Mouse (Mus musculus): ENCODE measurements around the gene Megf11. TPM values are rescaled to one million over a fixed set of nuclear protein-coding genes. Genes with fewer than 3 reads are reported as not detected.

Gene Megf11
- polyA plus RNA-seq, 1 experiment = 0.67 TPM

DNA sequence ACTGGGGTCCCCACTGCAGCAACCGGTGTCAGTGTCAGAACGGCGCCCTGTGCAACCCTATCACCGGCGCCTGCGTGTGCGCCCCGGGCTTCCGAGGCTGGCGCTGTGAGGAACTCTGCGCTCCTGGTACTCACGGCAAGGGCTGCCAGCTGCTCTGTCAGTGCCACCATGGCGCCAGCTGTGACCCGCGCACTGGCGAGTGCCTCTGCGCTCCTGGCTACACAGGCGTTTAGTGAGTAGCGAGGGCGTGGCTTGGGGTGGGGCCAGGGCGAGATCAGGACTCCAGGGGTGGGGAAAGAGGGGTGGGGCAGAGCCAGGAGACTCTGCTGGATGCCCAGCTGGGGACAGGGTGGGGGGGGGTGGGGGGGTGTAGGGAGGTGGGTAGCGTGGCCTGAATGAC lies 252.8 kb downstream of the Megf11 start:
- TF ChIP-seq CTCF (IDR thresholded peaks at IDR 0.05; ENCODE audit: insufficient read depth, low read length) (no peak), POLR2A (IDR thresholded peaks at IDR 0.05; ENCODE audit: borderline replicate concordance, extremely low read depth, low read depth, low read length) (no peak)
- 6% methylated on average over 22 of the region's 22 CpGs for WGBS
- DNase-seq = peak; percentile 9
- Histone ChIP-seq H3K4me1 (ENCODE audit: control insufficient read depth, insufficient read depth, low read length) (no peaks in the 10 kb centered on the region), H3K4me3 (replicated peaks; ENCODE audit: extremely low read depth, low read depth, low read length) (no peak overlapping the region)

DNA sequence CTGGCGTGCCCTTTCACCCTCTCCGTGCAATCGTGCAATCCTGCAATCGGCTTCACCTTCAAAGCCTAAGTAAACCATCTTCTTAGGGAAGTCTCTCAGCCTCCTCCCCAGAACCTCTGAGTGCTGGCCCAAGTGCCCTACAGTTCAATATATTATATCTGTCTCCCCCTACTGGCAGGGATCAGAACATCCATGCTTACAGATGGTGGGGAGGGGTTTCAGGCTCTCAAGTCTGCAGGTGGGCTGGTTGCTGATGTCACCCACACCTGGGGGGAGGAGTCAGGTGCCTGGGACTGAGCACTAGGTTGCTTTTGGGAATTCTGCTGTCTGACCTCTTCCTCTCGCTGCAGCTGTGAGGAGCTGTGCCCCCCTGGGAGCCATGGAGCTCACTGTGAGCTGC lies 254.2 kb downstream of the Megf11 start:
- no peak for TF ChIP-seq POLR2A (IDR thresholded peaks at IDR 0.05; ENCODE audit: borderline replicate concordance, extremely low read depth, low read depth, low read length)
- peak; percentile 46; the same call in 1 of the 2 replicates for TF ChIP-seq CTCF (IDR thresholded peaks at IDR 0.05; ENCODE audit: insufficient read depth, low read length)
- H3K4me1 ChIP-seq (ENCODE audit: control insufficient read depth, insufficient read depth, low read length) = no peaks in the 10 kb centered on the region
- peak; percentile 16 for DNase-seq
- 7% methylated on average over 5 of the region's 5 CpGs for WGBS
- no peak overlapping the region for H3K4me3 ChIP-seq (replicated peaks; ENCODE audit: extremely low read depth, low read depth, low read length)

DNA sequence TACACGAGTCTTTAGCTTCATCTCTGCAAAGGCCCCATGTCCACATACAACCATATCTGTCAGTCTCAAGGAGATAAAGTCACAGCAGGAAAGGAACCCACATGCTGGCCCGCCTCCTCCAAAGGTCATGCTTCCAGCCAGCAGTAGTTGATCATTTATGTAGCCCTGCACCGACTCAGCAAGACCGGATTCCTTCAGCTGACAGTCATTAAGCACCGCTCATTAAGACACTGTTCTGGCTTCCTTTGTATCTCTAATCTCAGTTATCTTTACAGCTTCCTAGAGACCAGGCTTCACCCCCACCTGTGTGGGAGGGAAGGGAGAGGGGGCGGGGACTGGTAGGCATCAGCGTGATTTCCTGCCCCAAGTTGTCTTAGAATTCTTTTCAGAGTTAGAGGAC lies 258.7 kb downstream of the Megf11 start:
- TF ChIP-seq CTCF (IDR thresholded peaks at IDR 0.05; ENCODE audit: insufficient read depth, low read length) (no peak), POLR2A (IDR thresholded peaks at IDR 0.05; ENCODE audit: borderline replicate concordance, extremely low read depth, low read depth, low read length) (no peak)
- Histone ChIP-seq H3K4me3 (replicated peaks; ENCODE audit: extremely low read depth, low read depth, low read length) (no peak overlapping the region), H3K4me1 (ENCODE audit: control insufficient read depth, insufficient read depth, low read length) (no peaks in the 10 kb centered on the region)
- DNase-seq = no peak
- WGBS = 30% methylated on average over 7 of the region's 7 CpGs

DNA sequence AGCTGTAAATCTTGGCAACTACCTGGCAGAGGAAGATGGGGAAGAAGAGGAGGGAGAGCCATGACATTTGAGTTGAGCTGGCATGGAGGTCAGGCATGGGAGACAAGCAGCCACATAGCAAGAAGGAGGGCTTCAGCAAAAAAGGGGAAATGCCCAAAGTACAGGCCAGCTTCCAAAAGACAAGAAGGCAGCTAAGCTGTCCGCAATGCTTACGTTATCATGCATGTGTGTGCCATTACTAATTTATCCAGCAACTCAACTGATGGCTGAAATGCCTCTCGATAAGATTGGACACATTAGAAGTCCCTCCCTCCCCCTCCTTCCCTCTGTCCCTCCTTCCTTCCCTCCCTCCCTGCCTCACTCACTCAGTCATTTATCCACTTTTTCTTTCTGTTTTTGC lies 260.0 kb downstream of the Megf11 start:
- WGBS = 81% methylated on average over 3 of the region's 3 CpGs
- no peak for DNase-seq
- no peaks in the 10 kb centered on the region for H3K4me1 ChIP-seq (ENCODE audit: control insufficient read depth, insufficient read depth, low read length)
- H3K4me3 ChIP-seq (replicated peaks; ENCODE audit: extremely low read depth, low read depth, low read length) = no peak overlapping the region
- no peak for TF ChIP-seq CTCF (IDR thresholded peaks at IDR 0.05; ENCODE audit: insufficient read depth, low read length)

DNA sequence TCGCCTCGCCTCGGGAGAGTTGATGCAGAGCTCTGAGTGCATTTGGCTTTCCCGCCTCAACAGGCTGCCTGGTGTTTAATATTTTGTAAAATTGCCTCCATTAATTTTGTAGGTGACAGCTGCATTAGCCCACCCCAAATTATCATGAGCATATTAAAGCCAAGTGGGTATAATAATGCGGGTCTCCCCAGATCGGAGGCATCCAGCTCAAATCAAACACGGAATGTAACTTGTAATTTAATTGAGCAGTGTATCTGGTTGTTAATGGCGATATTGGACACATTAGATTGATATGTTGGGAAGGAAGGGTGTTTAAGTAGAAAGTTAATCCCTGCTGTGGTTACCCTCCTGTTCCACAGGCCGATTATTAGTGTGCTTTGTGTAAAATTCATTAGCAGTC lies 264.0 kb downstream of the Megf11 start:
- TF ChIP-seq POLR2A (IDR thresholded peaks at IDR 0.05; ENCODE audit: borderline replicate concordance, extremely low read depth, low read depth, low read length) = no peak
- no peak for TF ChIP-seq CTCF (IDR thresholded peaks at IDR 0.05; ENCODE audit: insufficient read depth, low read length)
- Histone ChIP-seq H3K4me1 (ENCODE audit: control insufficient read depth, insufficient read depth, low read length) (no peaks in the 10 kb centered on the region), H3K4me3 (replicated peaks; ENCODE audit: extremely low read depth, low read depth, low read length) (no peak overlapping the region)
- WGBS = 74% methylated on average over 9 of the region's 9 CpGs
- no peak for DNase-seq

DNA sequence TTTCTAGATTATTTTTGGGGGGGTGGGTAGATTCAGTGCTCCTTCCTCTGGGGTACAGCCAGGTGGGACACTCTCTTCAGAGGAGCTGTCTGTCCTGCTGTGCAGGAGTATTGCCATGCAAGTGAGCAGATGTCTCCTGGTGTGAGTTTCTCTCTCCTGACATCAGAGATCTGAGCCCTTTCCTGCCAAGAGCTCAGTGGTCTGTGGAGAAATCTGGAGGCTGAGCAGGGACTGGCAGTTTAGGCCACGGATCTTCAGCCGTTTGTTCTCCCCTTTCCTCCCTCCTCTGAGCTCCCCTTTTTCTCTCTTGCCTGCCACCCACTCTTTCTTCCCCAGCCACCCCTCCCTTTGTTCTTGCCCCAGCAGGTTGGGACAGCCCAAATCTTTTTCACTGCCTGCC lies 264.5 kb downstream of the Megf11 start:
- Histone ChIP-seq H3K4me1 (ENCODE audit: control insufficient read depth, insufficient read depth, low read length) (no peaks in the 10 kb centered on the region), H3K4me3 (replicated peaks; ENCODE audit: extremely low read depth, low read depth, low read length) (no peak overlapping the region)
- WGBS = 23% methylated on average over 2 of the region's 2 CpGs
- no peak for DNase-seq
- no peak for TF ChIP-seq POLR2A (IDR thresholded peaks at IDR 0.05; ENCODE audit: borderline replicate concordance, extremely low read depth, low read depth, low read length)
- TF ChIP-seq CTCF (IDR thresholded peaks at IDR 0.05; ENCODE audit: insufficient read depth, low read length) = no peak

DNA sequence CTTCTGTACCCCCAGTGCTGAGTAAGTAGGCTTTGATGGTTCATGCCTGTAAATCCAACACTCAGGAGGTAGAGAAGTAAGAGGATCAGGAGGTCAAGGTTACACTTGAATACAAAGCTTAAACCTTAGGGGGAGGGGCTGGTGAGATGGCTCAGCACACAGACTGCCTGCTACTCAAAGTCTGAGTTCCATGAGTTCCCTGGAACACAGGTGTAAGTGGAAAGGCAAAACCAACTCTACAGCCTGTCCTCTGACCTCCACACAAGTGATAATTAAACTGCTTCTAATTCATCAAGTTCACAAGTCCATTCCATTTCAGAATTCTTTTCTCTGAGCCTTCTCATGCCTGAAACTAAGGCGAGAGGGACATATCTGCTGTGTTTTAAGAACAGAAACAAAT lies 265.8 kb downstream of the Megf11 start:
- H3K4me3 ChIP-seq (replicated peaks; ENCODE audit: extremely low read depth, low read depth, low read length) = no peak overlapping the region
- no peaks in the 10 kb centered on the region for H3K4me1 ChIP-seq (ENCODE audit: control insufficient read depth, insufficient read depth, low read length)
- 67% methylated on average over 1 of the region's 1 CpGs for WGBS
- TF ChIP-seq CTCF (IDR thresholded peaks at IDR 0.05; ENCODE audit: insufficient read depth, low read length) = no peak
- TF ChIP-seq POLR2A (IDR thresholded peaks at IDR 0.05; ENCODE audit: borderline replicate concordance, extremely low read depth, low read depth, low read length) = no peak
- no peak for DNase-seq

DNA sequence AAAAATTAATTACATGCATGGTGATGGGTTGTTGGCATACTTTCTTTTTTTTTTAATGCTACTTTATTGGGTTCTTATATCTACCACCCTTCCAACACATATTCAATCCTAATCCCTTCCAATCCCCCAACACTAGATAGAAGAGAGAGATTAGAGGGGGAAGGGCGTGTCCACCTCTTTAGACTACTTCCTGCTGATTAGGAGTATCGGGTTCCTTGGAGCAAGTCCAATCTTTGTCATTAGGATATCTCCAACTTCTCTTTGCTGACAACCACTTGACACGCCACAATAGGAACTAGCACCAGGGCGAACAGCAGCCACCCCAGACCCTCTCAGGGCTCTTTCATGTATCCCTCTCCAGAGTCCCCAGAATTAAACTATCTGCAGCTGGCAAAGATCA lies 266.3 kb downstream of the Megf11 start:
- no peaks in the 10 kb centered on the region for H3K4me1 ChIP-seq (ENCODE audit: control insufficient read depth, insufficient read depth, low read length)
- H3K4me3 ChIP-seq (replicated peaks; ENCODE audit: extremely low read depth, low read depth, low read length) = no peak overlapping the region
- no peak for DNase-seq
- 19% methylated on average over 4 of the region's 4 CpGs for WGBS
- no peak for TF ChIP-seq POLR2A (IDR thresholded peaks at IDR 0.05; ENCODE audit: borderline replicate concordance, extremely low read depth, low read depth, low read length)
- TF ChIP-seq CTCF (IDR thresholded peaks at IDR 0.05; ENCODE audit: insufficient read depth, low read length) = no peak

DNA sequence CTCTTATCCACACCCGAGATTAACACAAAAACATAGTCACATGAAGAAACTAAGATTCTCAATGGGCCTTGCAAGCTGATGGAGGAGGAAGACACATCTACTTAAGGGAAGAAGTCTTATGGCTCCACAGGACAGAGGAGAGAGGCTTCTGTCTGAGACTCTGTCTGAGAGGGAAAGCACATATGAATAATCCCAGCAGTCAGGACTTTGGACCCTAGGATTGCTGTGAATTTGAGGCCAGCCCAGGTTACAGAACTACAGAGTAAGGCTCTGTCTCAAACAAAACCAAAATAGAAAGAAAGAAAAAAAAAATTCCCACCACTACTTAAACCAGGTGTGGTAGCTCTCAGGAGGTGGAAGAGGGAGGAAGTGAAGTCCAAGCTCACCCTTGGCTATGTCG lies 266.7 kb downstream of the Megf11 start:
- 46% methylated on average over 2 of the region's 2 CpGs for WGBS
- no peak for DNase-seq
- TF ChIP-seq POLR2A (IDR thresholded peaks at IDR 0.05; ENCODE audit: borderline replicate concordance, extremely low read depth, low read depth, low read length) = no peak
- TF ChIP-seq CTCF (IDR thresholded peaks at IDR 0.05; ENCODE audit: insufficient read depth, low read length) = no peak
- Histone ChIP-seq H3K4me3 (replicated peaks; ENCODE audit: extremely low read depth, low read depth, low read length) (no peak overlapping the region), H3K4me1 (ENCODE audit: control insufficient read depth, insufficient read depth, low read length) (no peaks in the 10 kb centered on the region)

DNA sequence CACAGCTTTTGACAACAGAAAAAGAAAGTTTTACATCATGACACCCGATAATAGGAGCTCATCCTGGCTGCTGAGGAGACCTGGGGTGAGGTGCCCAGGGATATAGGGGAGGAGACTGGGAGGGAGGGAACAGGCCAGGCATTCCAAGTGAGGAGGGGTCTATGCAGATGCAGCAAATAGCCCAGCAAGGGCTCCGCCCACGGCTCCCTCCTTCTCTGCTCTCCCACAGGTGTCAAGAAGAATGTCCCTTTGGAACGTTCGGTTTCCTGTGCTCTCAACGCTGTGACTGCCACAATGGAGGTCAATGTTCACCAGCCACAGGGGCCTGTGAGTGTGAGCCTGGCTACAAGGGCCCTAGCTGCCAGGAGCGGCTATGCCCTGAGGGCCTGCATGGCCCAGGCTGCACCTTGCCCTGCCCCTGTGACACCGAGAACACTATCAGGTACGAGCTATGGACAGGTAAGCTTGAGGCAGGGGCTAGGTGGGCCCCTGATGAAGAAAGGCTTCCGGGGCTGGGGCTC lies 267.5 kb downstream of the Megf11 start:
- TF ChIP-seq POLR2A (IDR thresholded peaks at IDR 0.05; ENCODE audit: borderline replicate concordance, extremely low read depth, low read depth, low read length) (no peak), CTCF (IDR thresholded peaks at IDR 0.05; ENCODE audit: insufficient read depth, low read length) (no peak)
- WGBS = 55% methylated on average over 10 of the region's 10 CpGs
- H3K4me1 ChIP-seq (ENCODE audit: control insufficient read depth, insufficient read depth, low read length) = no peaks in the 10 kb centered on the region
- H3K4me3 ChIP-seq (replicated peaks; ENCODE audit: extremely low read depth, low read depth, low read length) = no peak overlapping the region
- DNase-seq = no peak
